Mouse (Mus musculus) layer of hippocampus, adult 11-12 months (tissue): ENCODE results near the gene Ascl5.

Source experiments
- DNase-seq: peaks from one replicate; pipeline ENCODE4 v3.0.0; 2022; ENCODE audit warnings: low spot score

Ascl5 gene

GRCm38 (mm10) chr1:136050312-136051012, at the start of gene Ascl5:
TSS of gene Ascl5 (plus strand) at chr1:136050804.
- no peak for DNase-seq

GRCm38 (mm10) chr1:136001438-136001837, 49.2 kb upstream of the Ascl5 start:
- no peak for DNase-seq

GRCm38 (mm10) chr1:136006292-136006748, 44.3 kb upstream of the Ascl5 start, which contains the start of gene Igfn1:
TSS of gene Igfn1 (minus strand) at chr1:136006342.
- no peak for DNase-seq

- peak; percentile 62 for DNase-seq
Measured at GRCm38 (mm10) chr1:136007211-136008158, 43.1 kb upstream of the Ascl5 start, which contains the start of gene Tmem9. TSS of gene Tmem9 (plus strand) at chr1:136008150.

GRCm38 (mm10) chr1:136008159-136008533, 42.5 kb upstream of the Ascl5 start:
- DNase-seq = no peak

GRCm38 (mm10) chr1:136010247-136010646, 40.4 kb upstream of the Ascl5 start:
- DNase-seq = no peak

GRCm38 (mm10) chr1:136013513-136013912, 37.1 kb upstream of the Ascl5 start:
- DNase-seq = no peak

GRCm38 (mm10) chr1:136014796-136015502, 35.7 kb upstream of the Ascl5 start:
- DNase-seq = no peak

GRCm38 (mm10) chr1:136017307-136017706, 33.3 kb upstream of the Ascl5 start:
- DNase-seq = no peak

GRCm38 (mm10) chr1:136017907-136018313, 32.7 kb upstream of the Ascl5 start:
- DNase-seq = peak; percentile 94

- DNase-seq = peak; percentile 16
Measured at GRCm38 (mm10) chr1:136018390-136019189, 32.0 kb upstream of the Ascl5 start.

GRCm38 (mm10) chr1:136030201-136030600, 20.4 kb upstream of the Ascl5 start:
- DNase-seq = no peak

GRCm38 (mm10) chr1:136031697-136032096, 18.9 kb upstream of the Ascl5 start:
- DNase-seq = no peak

GRCm38 (mm10) chr1:136032961-136033360, 17.6 kb upstream of the Ascl5 start:
- no peak for DNase-seq

- DNase-seq = peak; percentile 40
Measured at GRCm38 (mm10) chr1:136038746-136039538, 11.7 kb upstream of the Ascl5 start.

- DNase-seq = no peak
Measured at GRCm38 (mm10) chr1:136040452-136040851, 10.2 kb upstream of the Ascl5 start.

- DNase-seq = no peak
Measured at GRCm38 (mm10) chr1:136040874-136041273, 9.7 kb upstream of the Ascl5 start.

GRCm38 (mm10) chr1:136045774-136046173, 4.8 kb upstream of the Ascl5 start:
- peak; percentile 72 for DNase-seq

- no peak for DNase-seq
Measured at GRCm38 (mm10) chr1:136047432-136047831, 3.2 kb upstream of the Ascl5 start.

- DNase-seq = no peak
Measured at GRCm38 (mm10) chr1:136047894-136048293, 2.7 kb upstream of the Ascl5 start.

GRCm38 (mm10) chr1:136051013-136051315, 360 bp downstream of the Ascl5 start:
- DNase-seq = no peak
